Mouse (Mus musculus): ENCODE results near the gene Ccdc58. TPM values are rescaled to one million over a fixed set of nuclear protein-coding genes. Genes with fewer than 3 reads are reported as not detected.
"Not testable (repeated sequence)": the region's sequence is repeated elsewhere in the genome, so short reads cannot be mapped to it uniquely, and the experiment has no call there.

The Ccdc58 gene
- total and polyA plus RNA-seq, 2 experiments from 2014 or later: 3.8 to 27.8 TPM

DNA sequence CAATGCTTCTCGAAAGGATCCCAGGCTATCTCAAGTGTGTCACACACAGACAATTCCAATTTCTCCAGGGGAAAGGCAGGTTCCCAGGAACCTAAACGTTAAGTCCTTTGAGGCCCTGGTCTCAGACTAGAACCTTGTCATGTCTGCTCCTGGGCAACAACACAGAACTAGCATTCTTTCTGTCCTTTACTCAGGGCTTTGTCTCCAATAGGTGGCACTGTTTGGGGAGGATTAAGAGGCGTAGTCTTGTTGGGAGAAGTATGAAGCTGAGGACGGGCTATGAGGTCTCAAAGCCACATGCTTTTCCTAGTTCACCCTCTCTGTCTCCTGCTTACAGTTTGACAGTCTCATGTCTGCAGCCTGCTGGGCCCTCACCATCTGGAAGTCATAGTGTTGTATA lies 23.9 kb upstream of the Ccdc58 start:
- H3K4me2 ChIP-seq (ENCODE audit: low read depth, low read length): no peak overlapping the region
- no peak overlapping the region for H3K4me3 ChIP-seq (ENCODE audit: low read length)
- 90% methylated on average over 4 of the region's 4 CpGs for WGBS
- H3K9ac ChIP-seq (replicated peaks; ENCODE audit: low read length): no peak overlapping the region
- TF ChIP-seq CTCF (IDR thresholded peaks at IDR 0.05; ENCODE audit: low read depth): no peak
- H3K27me3 ChIP-seq (ENCODE audit: insufficient read depth, low read length): no peaks in the 10 kb centered on the region
- ATAC-seq: no peak
- no peaks in the 10 kb centered on the region for H3K4me1 ChIP-seq (ENCODE audit: insufficient read depth, low read length)
- H3K27ac ChIP-seq: no peak overlapping the region
- DNase-seq (ENCODE audit: low spot score): no peak
- H3K9me3 ChIP-seq (ENCODE audit: low read length): no peaks in the 10 kb centered on the region
- peaks cover 41% of the 10 kb centered on the region for H3K36me3 ChIP-seq (ENCODE audit: insufficient read depth, low read length)

DNA sequence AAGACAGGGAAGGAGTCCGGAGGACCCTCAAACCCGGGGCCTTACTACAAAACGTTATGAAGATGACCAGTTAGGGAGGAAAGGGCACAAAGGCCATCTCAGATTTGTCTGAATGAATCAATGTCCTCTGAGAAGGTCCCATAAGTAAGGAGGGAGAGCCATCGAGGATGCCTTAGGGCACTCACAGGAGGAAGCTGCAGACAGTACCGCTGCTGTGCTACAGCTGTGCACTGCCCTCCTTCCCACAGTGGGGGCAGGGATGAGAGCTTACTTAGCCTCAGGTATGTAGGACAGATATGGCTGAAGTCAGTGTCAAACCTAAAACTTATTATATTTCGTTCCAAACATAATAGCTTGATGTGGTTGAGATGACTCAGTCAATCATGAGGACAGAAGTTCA lies 20.0 kb upstream of the Ccdc58 start:
- no peaks in the 10 kb centered on the region for H3K27me3 ChIP-seq (ENCODE audit: insufficient read depth, low read length)
- TF ChIP-seq CTCF (IDR thresholded peaks at IDR 0.05; ENCODE audit: low read depth): no peak
- no peaks in the 10 kb centered on the region for H3K9me3 ChIP-seq (ENCODE audit: low read length)
- H3K27ac ChIP-seq: no peak overlapping the region
- DNase-seq (ENCODE audit: low spot score) (no peak), ATAC-seq (no peak)
- 88% methylated on average over 6 of the region's 6 CpGs for WGBS
- H3K4me3 ChIP-seq (ENCODE audit: low read length): no peak overlapping the region
- no peak overlapping the region for H3K4me2 ChIP-seq (ENCODE audit: low read depth, low read length)
- no peak overlapping the region for H3K9ac ChIP-seq (replicated peaks; ENCODE audit: low read length)
- peaks cover 30% of the 10 kb centered on the region; the same call in 1 of the 2 replicates for H3K36me3 ChIP-seq (ENCODE audit: insufficient read depth, low read length)
- no peaks in the 10 kb centered on the region for H3K4me1 ChIP-seq (ENCODE audit: insufficient read depth, low read length)

DNA sequence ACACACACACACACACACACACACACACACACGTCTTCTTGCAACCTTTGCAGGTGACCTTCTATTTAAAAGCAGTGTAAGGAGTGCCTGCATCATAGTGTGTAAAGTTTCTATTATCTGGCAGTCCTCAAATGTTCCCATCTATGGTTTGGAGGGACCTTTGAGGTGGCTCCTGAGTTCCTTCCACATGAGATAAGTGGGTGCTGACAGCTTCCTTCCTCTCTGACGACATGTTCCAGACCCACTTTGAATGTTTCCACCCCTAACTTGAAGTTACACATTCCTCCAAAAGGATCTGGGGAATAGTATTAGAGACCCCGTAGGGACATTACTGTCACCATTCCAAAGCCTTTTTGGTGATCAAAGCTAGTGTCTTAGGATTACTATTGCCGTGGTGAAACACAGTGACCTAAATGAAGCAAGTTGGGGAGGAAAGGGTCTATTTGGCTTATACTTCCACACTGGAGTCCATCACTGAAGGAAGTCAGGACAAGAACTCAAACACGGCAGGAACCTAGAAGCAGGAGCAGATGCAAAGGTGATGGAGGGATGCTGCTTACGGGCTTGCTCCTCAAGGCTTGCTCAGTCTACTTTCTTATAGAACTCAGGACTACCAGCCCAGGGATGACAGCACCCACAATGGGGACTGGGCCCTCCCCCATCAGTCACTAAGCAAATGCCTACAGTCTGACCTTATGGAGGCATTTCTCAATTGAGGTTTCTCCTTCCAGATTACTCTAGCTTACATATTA lies 17.8 kb upstream of the Ccdc58 start:
- no peaks in the 10 kb centered on the region for H3K4me1 ChIP-seq (ENCODE audit: insufficient read depth, low read length)
- no peak overlapping the region for H3K9ac ChIP-seq (replicated peaks; ENCODE audit: low read length)
- no peak overlapping the region for H3K4me2 ChIP-seq (ENCODE audit: low read depth, low read length)
- H3K36me3 ChIP-seq (ENCODE audit: insufficient read depth, low read length): peaks cover 20% of the 10 kb centered on the region; the same call in 1 of the 2 replicates
- no peak overlapping the region for H3K27ac ChIP-seq
- no peaks in the 10 kb centered on the region for H3K9me3 ChIP-seq (ENCODE audit: low read length)
- ATAC-seq (no peak), DNase-seq (ENCODE audit: low spot score) (no peak)
- no peak for TF ChIP-seq CTCF (IDR thresholded peaks at IDR 0.05; ENCODE audit: low read depth)
- H3K4me3 ChIP-seq (ENCODE audit: low read length): no peak overlapping the region
- H3K27me3 ChIP-seq (ENCODE audit: insufficient read depth, low read length): no peaks in the 10 kb centered on the region
- WGBS: 91% methylated on average over 6 of the region's 6 CpGs

DNA sequence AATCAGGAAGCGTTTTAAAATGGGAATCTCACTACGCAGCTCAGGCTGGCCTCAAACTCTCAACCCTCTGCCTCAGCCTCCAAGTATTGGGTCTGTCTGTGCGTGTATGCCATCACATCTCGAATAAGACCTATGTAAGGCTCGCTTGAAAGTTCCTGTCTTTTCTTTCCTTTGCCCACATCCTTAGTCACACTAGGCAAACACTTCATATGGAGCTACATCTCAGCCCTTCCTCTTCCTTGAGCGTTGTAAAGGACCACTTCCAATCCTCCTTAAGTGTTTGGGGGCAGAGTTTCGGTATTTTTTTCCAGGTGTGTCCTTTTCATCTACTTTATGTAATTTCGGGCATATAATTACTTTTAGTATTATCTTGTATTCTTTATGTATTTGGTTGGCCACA lies 16.6 kb upstream of the Ccdc58 start:
- ATAC-seq (no peak), DNase-seq (ENCODE audit: low spot score) (no peak)
- H3K4me1 ChIP-seq (ENCODE audit: insufficient read depth, low read length): no peaks in the 10 kb centered on the region
- no peak overlapping the region for H3K9ac ChIP-seq (replicated peaks; ENCODE audit: low read length)
- H3K4me2 ChIP-seq (ENCODE audit: low read depth, low read length): no peak overlapping the region
- no peak overlapping the region for H3K4me3 ChIP-seq (ENCODE audit: low read length)
- no peaks in the 10 kb centered on the region for H3K27me3 ChIP-seq (ENCODE audit: insufficient read depth, low read length)
- peaks cover 9% of the 10 kb centered on the region; the same call in 1 of the 2 replicates for H3K36me3 ChIP-seq (ENCODE audit: insufficient read depth, low read length)
- H3K9me3 ChIP-seq (ENCODE audit: low read length): no peaks in the 10 kb centered on the region
- no peak overlapping the region for H3K27ac ChIP-seq
- no peak for TF ChIP-seq CTCF (IDR thresholded peaks at IDR 0.05; ENCODE audit: low read depth)
- 97% methylated on average over 8 of the region's 8 CpGs for WGBS

DNA sequence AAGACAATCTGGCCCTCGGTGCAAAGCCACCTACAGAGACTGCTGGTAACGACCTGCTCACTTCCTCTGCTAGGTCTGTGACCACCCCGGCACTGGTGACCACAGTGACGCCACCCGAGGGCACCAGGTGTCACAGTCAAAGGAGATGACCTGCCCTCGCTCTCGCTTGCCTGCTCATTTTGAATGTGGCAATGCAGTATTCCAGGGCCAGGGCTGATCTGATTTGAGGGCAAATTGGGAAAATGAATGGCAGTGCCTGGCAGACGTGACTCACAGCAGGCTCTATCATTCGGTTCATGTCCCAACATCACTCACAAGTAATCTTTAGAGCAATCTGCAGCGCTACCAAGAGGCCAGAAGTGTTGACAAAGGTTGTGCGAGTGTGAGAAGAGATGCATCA lies 15.1 kb upstream of the Ccdc58 start:
- DNase-seq (ENCODE audit: low spot score): no peak
- no peak overlapping the region for H3K4me3 ChIP-seq (ENCODE audit: low read length)
- ATAC-seq: no peak
- H3K4me1 ChIP-seq (ENCODE audit: insufficient read depth, low read length): no peaks in the 10 kb centered on the region
- peaks cover 5% of the 10 kb centered on the region; the same call in 1 of the 2 replicates for H3K36me3 ChIP-seq (ENCODE audit: insufficient read depth, low read length)
- H3K27ac ChIP-seq: no peak overlapping the region
- no peak overlapping the region for H3K4me2 ChIP-seq (ENCODE audit: low read depth, low read length)
- H3K9ac ChIP-seq (replicated peaks; ENCODE audit: low read length): no peak overlapping the region
- TF ChIP-seq CTCF (IDR thresholded peaks at IDR 0.05; ENCODE audit: low read depth): no peak
- 84% methylated on average over 11 of the region's 11 CpGs for WGBS
- no peaks in the 10 kb centered on the region for H3K27me3 ChIP-seq (ENCODE audit: insufficient read depth, low read length)
- no peaks in the 10 kb centered on the region for H3K9me3 ChIP-seq (ENCODE audit: low read length)

DNA sequence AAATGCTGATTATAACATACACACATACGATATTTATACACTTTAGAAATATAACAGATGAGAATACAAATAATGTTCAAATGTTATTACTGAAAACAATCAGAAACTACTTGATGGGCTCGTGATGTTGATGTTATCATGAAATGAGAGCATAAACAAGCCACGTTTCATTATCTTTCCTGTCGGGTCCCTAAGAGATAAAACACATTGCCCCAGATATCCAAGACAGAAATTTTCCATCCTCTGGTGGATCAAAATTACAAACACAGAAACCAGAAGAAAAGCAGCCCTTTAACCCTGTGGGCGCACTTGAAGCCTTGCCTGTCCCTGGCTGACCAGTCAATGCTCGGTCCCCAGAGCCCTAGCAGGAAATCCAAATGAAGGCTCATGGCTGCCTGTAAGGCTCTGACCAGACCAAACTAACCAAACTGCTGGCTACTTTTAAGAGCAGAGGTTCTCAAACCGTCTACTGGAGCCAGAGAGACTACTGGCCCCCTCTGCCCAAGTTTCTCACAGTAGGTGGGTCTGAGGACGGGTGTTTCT lies 13.5 kb upstream of the Ccdc58 start:
- TF ChIP-seq CTCF (IDR thresholded peaks at IDR 0.05; ENCODE audit: low read depth): no peak
- no peaks in the 10 kb centered on the region for H3K27me3 ChIP-seq (ENCODE audit: insufficient read depth, low read length)
- H3K9me3 ChIP-seq (ENCODE audit: low read length): no peaks in the 10 kb centered on the region
- H3K4me3 ChIP-seq (ENCODE audit: low read length): no peak overlapping the region
- ATAC-seq (no peak), DNase-seq (ENCODE audit: low spot score) (no peak)
- no peak overlapping the region for H3K4me2 ChIP-seq (ENCODE audit: low read depth, low read length)
- no peak overlapping the region for H3K9ac ChIP-seq (replicated peaks; ENCODE audit: low read length)
- WGBS: 84% methylated on average over 8 of the region's 8 CpGs
- no peaks in the 10 kb centered on the region for H3K36me3 ChIP-seq (ENCODE audit: insufficient read depth, low read length)
- H3K4me1 ChIP-seq (ENCODE audit: insufficient read depth, low read length): no peaks in the 10 kb centered on the region
- no peak overlapping the region for H3K27ac ChIP-seq

DNA sequence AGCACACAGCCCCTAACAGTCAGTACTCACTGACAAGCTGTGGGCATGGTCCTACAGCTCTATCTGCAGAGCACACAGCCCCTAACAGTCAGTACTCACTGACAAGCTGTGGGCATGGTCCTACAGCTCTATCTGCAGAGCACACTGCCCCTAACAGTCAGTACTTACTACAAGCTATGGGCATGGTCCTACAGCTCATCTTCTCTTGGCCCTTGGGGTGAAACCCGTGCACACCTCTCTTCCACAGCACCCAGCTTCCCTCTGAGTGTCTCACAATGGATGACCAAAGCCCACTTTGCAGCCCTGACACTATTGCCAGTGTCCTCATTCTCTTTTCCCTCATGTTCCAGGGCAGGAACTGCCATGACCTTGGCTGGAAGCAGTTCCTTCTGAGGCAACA lies 9.0 kb upstream of the Ccdc58 start:
- not testable (repeated sequence) for H3K27ac ChIP-seq; ATAC-seq; H3K9ac ChIP-seq (replicated peaks; ENCODE audit: low read length); H3K4me3 ChIP-seq (ENCODE audit: low read length); H3K9me3 ChIP-seq (ENCODE audit: low read length); H3K4me1 ChIP-seq (ENCODE audit: insufficient read depth, low read length); H3K36me3 ChIP-seq (ENCODE audit: insufficient read depth, low read length); H3K4me2 ChIP-seq (ENCODE audit: low read depth, low read length); DNase-seq (ENCODE audit: low spot score); H3K27me3 ChIP-seq (ENCODE audit: insufficient read depth, low read length)
- 90% methylated on average over 1 of the region's 1 CpGs for WGBS
